Mouse (Mus musculus): ENCODE results near the gene Arpc1b. TPM values are rescaled to one million over a fixed set of nuclear protein-coding genes. Genes with fewer than 3 reads are reported as not detected.
A peak's percentile ranks its signal among the peaks of the same experiment; 100 is the strongest.
"Not testable (repeated sequence)": the region's sequence is repeated elsewhere in the genome, so short reads cannot be mapped to it uniquely, and the experiment has no call there.

Arpc1b gene
- polyA plus RNA-seq (2015; fragmentation: Nextera tagmentation; extraction: Ambion mirVana), result 701 and 703 TPM in 2 replicates

- 0 out of 2 replicates have a peak, but pooled peaks cover 10% of the 10 kb centered on the region for H3K36me3 ChIP-seq (ENCODE audit: control insufficient read depth, insufficient read depth, low read length)
- H3K9me3 ChIP-seq (ENCODE audit: control insufficient read depth, low read length), result no peaks in the 10 kb centered on the region
- H3K4me2 ChIP-seq (ENCODE audit: low read depth, low read length), result peak within 1 kb of the TSS; percentile 84
- peak; percentile 82 for ATAC-seq
- peak within 1 kb of the TSS; percentile 83 for H3K27ac ChIP-seq (ENCODE audit: low read length)
- H3K4me3 ChIP-seq (ENCODE audit: low read length), result peak within 1 kb of the TSS; percentile 91
- no peaks in the 10 kb centered on the region for H3K27me3 ChIP-seq (replicated peaks; ENCODE audit: control insufficient read depth, insufficient read depth, low read length)
- H3K4me1 ChIP-seq (ENCODE audit: control insufficient read depth, insufficient read depth, low read length), result peaks cover 22% of the 10 kb centered on the region
- H3K9ac ChIP-seq (ENCODE audit: low read depth, low read length), result peak within 1 kb of the TSS; percentile 84
- under 1% methylated on average over 42 of the region's 53 CpGs for WGBS
These were observed at the start of gene Arpc1b for GRCm38 (mm10) chr5:145114071-145114605. Gene Arpc1b, plus strand, starts transcription at chr5:145114215.

- no peaks in the 10 kb centered on the region for H3K9me3 ChIP-seq (ENCODE audit: control insufficient read depth, low read length)
- H3K4me1 ChIP-seq (ENCODE audit: control insufficient read depth, insufficient read depth, low read length), result no peaks in the 10 kb centered on the region
- H3K27ac ChIP-seq (ENCODE audit: low read length), result no peak overlapping the region
- H3K27me3 ChIP-seq (replicated peaks; ENCODE audit: control insufficient read depth, insufficient read depth, low read length), result no peaks in the 10 kb centered on the region
- no peaks in the 10 kb centered on the region for H3K36me3 ChIP-seq (ENCODE audit: control insufficient read depth, insufficient read depth, low read length)
- H3K9ac ChIP-seq (ENCODE audit: low read depth, low read length), result no peak overlapping the region
- 92% methylated on average over 1 of the region's 1 CpGs for WGBS
- no peak overlapping the region for H3K4me2 ChIP-seq (ENCODE audit: low read depth, low read length)
- no peak for ATAC-seq
- H3K4me3 ChIP-seq (ENCODE audit: low read length), result no peak overlapping the region
These were observed 49.2 kb upstream of the Arpc1b start for GRCm38 (mm10) chr5:145064765-145065340.

- 37% methylated on average over 3 of the region's 3 CpGs for WGBS
- ATAC-seq, result no peak
- no peaks in the 10 kb centered on the region for H3K27me3 ChIP-seq (replicated peaks; ENCODE audit: control insufficient read depth, insufficient read depth, low read length)
These were observed 45.2 kb upstream of the Arpc1b start for GRCm38 (mm10) chr5:145068863-145069262.

GRCm38 (mm10) chr5:145069707-145070106 lies 44.3 kb upstream of the Arpc1b start:
- H3K9me3 ChIP-seq (ENCODE audit: control insufficient read depth, low read length), result no peaks in the 10 kb centered on the region
- ATAC-seq, result 0 out of 2 replicates have a peak, but pooled peaks have one; percentile 46

More at GRCm38 (mm10) chr5:145068863-145069262, 45.2 kb upstream of the Arpc1b start:
- H3K9me3 ChIP-seq (ENCODE audit: control insufficient read depth, low read length), result no peaks in the 10 kb centered on the region
- H3K4me3 ChIP-seq (ENCODE audit: low read length), result no peak overlapping the region
- H3K27ac ChIP-seq (ENCODE audit: low read length), result no peak overlapping the region
- H3K4me1 ChIP-seq (ENCODE audit: control insufficient read depth, insufficient read depth, low read length), result no peaks in the 10 kb centered on the region
- H3K4me2 ChIP-seq (ENCODE audit: low read depth, low read length), result no peak overlapping the region
- no peaks in the 10 kb centered on the region for H3K36me3 ChIP-seq (ENCODE audit: control insufficient read depth, insufficient read depth, low read length)
- no peak overlapping the region for H3K9ac ChIP-seq (ENCODE audit: low read depth, low read length)

GRCm38 (mm10) chr5:145071342-145071741 lies 42.7 kb upstream of the Arpc1b start:
- no peaks in the 10 kb centered on the region for H3K9me3 ChIP-seq (ENCODE audit: control insufficient read depth, low read length)
- no peak for ATAC-seq
- 50% methylated on average over 6 of the region's 6 CpGs for WGBS
- H3K4me2 ChIP-seq (ENCODE audit: low read depth, low read length), result no peak overlapping the region
- no peak overlapping the region for H3K27ac ChIP-seq (ENCODE audit: low read length)
- no peak overlapping the region for H3K4me3 ChIP-seq (ENCODE audit: low read length)
- H3K36me3 ChIP-seq (ENCODE audit: control insufficient read depth, insufficient read depth, low read length), result no peaks in the 10 kb centered on the region
- H3K9ac ChIP-seq (ENCODE audit: low read depth, low read length), result no peak overlapping the region
- no peaks in the 10 kb centered on the region for H3K27me3 ChIP-seq (replicated peaks; ENCODE audit: control insufficient read depth, insufficient read depth, low read length)
- H3K4me1 ChIP-seq (ENCODE audit: control insufficient read depth, insufficient read depth, low read length), result no peaks in the 10 kb centered on the region

More at GRCm38 (mm10) chr5:145069707-145070106, 44.3 kb upstream of the Arpc1b start:
- no peaks in the 10 kb centered on the region for H3K4me1 ChIP-seq (ENCODE audit: control insufficient read depth, insufficient read depth, low read length)
- no peak overlapping the region for H3K9ac ChIP-seq (ENCODE audit: low read depth, low read length)
- H3K27me3 ChIP-seq (replicated peaks; ENCODE audit: control insufficient read depth, insufficient read depth, low read length), result no peaks in the 10 kb centered on the region
- H3K4me2 ChIP-seq (ENCODE audit: low read depth, low read length), result no peak overlapping the region
- under 1% methylated on average over 5 of the region's 5 CpGs for WGBS
- H3K36me3 ChIP-seq (ENCODE audit: control insufficient read depth, insufficient read depth, low read length), result no peaks in the 10 kb centered on the region
- no peak overlapping the region for H3K27ac ChIP-seq (ENCODE audit: low read length)
- no peak overlapping the region for H3K4me3 ChIP-seq (ENCODE audit: low read length)

GRCm38 (mm10) chr5:145075081-145075480 lies 38.9 kb upstream of the Arpc1b start:
- WGBS, result 45% methylated on average over 3 of the region's 3 CpGs

GRCm38 (mm10) chr5:145081866-145082613 lies 32.0 kb upstream of the Arpc1b start:
- no peak for ATAC-seq
- Histone ChIP-seq H3K36me3 (ENCODE audit: control insufficient read depth, insufficient read depth, low read length) (no peaks in the 10 kb centered on the region), H3K4me1 (ENCODE audit: control insufficient read depth, insufficient read depth, low read length) (peaks cover 8% of the 10 kb centered on the region; the same call in 1 of the 2 replicates), H3K27ac (ENCODE audit: low read length) (no peak overlapping the region), H3K4me3 (ENCODE audit: low read length) (no peak overlapping the region), H3K9me3 (ENCODE audit: control insufficient read depth, low read length) (no peaks in the 10 kb centered on the region), H3K4me2 (ENCODE audit: low read depth, low read length) (no peak overlapping the region), H3K9ac (ENCODE audit: low read depth, low read length) (no peak overlapping the region), H3K27me3 (replicated peaks; ENCODE audit: control insufficient read depth, insufficient read depth, low read length) (no peaks in the 10 kb centered on the region)
- 87% methylated on average over 10 of the region's 10 CpGs for WGBS

More at GRCm38 (mm10) chr5:145075081-145075480, 38.9 kb upstream of the Arpc1b start:
- Histone ChIP-seq H3K4me1 (ENCODE audit: control insufficient read depth, insufficient read depth, low read length) (no peaks in the 10 kb centered on the region), H3K36me3 (ENCODE audit: control insufficient read depth, insufficient read depth, low read length) (no peaks in the 10 kb centered on the region), H3K27ac (ENCODE audit: low read length) (no peak overlapping the region), H3K4me3 (ENCODE audit: low read length) (no peak overlapping the region), H3K9ac (ENCODE audit: low read depth, low read length) (no peak overlapping the region), H3K27me3 (replicated peaks; ENCODE audit: control insufficient read depth, insufficient read depth, low read length) (no peaks in the 10 kb centered on the region), H3K9me3 (ENCODE audit: control insufficient read depth, low read length) (no peaks in the 10 kb centered on the region), H3K4me2 (ENCODE audit: low read depth, low read length) (no peak overlapping the region)
- ATAC-seq, result no peak

- WGBS, result 45% methylated on average over 6 of the region's 6 CpGs
- Histone ChIP-seq H3K4me3 (ENCODE audit: low read length) (peak overlapping the region; percentile 89), H3K27ac (ENCODE audit: low read length) (peak overlapping the region; percentile 70; the same call in 1 of the 2 replicates), H3K9ac (ENCODE audit: low read depth, low read length) (peak overlapping the region; percentile 96; the same call in 1 of the 2 replicates), H3K4me2 (ENCODE audit: low read depth, low read length) (peak overlapping the region; percentile 90)
- H3K4me1 ChIP-seq (ENCODE audit: control insufficient read depth, insufficient read depth, low read length); H3K27me3 ChIP-seq (replicated peaks; ENCODE audit: control insufficient read depth, insufficient read depth, low read length); H3K36me3 ChIP-seq (ENCODE audit: control insufficient read depth, insufficient read depth, low read length); H3K9me3 ChIP-seq (ENCODE audit: control insufficient read depth, low read length): not testable (repeated sequence)
- ATAC-seq, result peak; percentile 51
These were observed 30.8 kb upstream of the Arpc1b start for GRCm38 (mm10) chr5:145083201-145083600.

Measured in intestine, embryonic 16.5 days (tissue).